Mouse (Mus musculus): ENCODE measurements at regions not wholly inside any gene's neighbourhood (a gene's known extent, or its start where the extent isn't known, plus 50 kb on each side); places are given as distances from the start of the nearest gene placed in this dataset.

DNA sequence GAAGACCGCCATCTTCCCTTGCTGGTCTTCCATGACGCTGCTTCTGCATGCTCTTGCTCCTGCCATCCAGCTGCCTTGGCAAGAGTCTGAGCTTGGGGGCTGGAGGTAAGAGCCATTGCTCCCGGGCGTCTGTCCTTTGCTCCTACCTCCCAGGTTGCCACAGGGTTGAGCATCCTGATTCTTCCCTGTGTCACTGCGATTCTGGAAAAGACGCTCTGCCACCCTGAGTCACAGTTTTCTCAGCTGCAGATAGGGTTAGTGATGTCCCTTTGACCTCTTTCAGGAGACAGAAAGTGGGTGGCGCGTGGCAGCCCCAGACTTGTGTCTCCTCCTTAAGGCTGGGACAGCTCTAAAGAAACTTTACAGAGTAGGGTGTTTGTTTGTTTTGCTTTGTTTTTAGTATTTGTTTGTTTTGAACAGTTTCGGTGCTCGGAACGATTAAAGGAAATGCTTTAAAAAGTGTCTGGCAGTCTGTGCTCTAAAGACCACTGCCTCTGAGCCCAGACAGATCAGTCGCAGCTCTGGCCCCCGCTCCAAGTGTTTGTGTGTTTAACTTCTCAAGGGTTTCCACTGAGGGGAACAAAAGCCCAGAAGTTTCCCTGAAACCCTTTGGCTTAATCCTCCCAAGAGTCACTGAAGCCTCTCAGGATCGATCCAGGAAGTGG lies 70.5 kb upstream of the Armc2 start:
- TF ChIP-seq CTCF (IDR thresholded peaks at IDR 0.05; ENCODE audit: control insufficient read depth, insufficient read depth, low read length) = no peak
- TF ChIP-seq POLR2A (IDR thresholded peaks at IDR 0.05; ENCODE audit: borderline replicate concordance, control insufficient read depth, low read depth, low read length) = no peak
